Mouse (Mus musculus): ENCODE measurements at regions not wholly inside any gene's neighbourhood (a gene's known extent, or its start where the extent isn't known, plus 50 kb on each side); places are given as distances from the start of the nearest gene placed in this dataset.

DNA sequence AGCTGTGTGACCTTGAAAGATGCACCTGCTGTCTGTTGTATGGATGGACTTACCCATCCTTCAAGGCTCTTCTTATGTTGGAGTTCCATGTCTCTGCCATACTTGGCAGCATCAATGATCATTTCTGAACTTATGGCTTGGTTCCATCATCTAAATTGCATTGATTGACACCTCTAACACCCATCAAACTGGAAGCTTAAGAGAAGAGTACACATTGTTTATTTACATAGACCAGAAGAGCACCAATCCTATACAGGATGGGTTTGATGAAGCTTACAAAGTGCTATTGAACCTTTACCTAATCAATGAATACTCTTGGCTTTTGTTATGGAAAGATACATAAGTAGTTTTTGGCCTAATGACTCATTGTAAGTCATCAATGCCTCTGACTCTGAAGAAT, 248.8 kb downstream of the Fam49a start:
- DNase-seq (ENCODE audit: low read depth, low spot score), result no peak

DNA sequence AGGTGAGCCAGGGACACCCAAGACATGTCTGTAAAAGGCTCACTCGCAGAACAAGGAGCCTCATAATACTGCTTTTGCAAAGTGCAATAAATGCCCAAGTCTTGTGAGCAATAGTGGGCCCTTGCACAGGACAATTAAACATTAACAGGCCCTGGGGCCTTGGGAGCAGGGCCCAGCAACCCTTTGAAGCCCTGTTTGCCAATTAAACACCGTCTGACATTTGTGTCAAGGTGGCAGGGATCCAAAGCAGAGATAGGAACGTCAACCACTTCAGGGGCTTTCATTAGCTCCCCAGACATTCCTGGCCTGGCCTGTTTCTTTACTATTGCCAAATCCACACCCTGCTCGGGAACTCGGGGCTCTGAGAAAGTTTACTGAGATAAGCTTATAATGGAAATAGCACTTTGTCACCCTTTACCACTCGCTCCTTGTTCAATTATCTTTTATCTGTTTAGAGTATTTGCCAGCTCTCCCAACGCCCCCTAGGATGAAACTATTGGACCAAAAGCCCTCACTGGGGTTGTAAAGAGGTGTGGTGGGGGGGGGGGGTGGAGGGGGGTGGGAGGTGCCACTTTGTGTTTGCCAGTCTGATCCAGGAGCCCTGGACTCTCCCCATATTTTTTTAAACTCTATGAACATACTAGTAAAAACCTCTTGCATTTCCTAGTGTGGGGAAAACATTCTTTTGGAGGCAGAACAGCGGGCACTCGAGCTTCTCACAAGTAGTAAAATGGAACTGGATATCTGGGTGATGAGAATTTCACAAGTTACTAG, 247.4 kb downstream of the Fam49a start:
- DNase-seq (ENCODE audit: low read depth, low spot score), result no peak

DNA sequence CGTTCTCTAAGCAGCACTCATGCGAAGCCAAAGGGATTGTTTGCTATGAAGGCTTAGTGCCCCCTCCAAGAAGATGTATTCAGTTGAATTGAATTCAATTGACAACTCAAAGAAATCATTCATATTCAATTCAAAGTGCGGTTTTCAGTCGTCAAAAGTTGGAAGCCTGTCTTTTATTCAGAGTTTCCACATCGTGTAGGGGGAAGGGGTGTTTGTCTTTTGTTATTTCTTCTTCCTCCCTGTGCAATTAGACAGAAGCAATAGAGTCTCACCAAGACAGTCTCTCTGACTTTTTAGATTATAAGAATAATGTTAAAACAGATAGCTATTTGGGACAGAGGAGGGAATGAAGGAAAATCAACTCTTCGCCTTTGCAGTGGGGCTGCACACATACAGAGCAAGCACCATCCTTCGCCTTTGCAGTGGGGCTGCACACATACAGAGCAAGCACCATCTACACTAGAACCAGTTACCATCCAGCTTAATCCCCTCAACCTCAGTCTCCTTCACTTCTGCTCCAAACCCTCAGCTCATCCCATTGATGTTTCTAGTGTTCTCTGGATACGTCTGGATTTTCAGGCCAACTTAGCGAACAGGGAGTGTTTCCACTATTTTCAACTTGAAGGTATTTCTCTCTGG, 246.7 kb downstream of the Fam49a start:
- no peak for DNase-seq (ENCODE audit: low read depth, low spot score)

GRCm38 (mm10) chr12:12506671-12507070, 244.7 kb downstream of the Fam49a start:
- no peak for DNase-seq (ENCODE audit: low read depth, low spot score)

- DNase-seq (ENCODE audit: low read depth, low spot score), result no peak
Measured at GRCm38 (mm10) chr12:12505590-12505989, 243.7 kb downstream of the Fam49a start.

DNA sequence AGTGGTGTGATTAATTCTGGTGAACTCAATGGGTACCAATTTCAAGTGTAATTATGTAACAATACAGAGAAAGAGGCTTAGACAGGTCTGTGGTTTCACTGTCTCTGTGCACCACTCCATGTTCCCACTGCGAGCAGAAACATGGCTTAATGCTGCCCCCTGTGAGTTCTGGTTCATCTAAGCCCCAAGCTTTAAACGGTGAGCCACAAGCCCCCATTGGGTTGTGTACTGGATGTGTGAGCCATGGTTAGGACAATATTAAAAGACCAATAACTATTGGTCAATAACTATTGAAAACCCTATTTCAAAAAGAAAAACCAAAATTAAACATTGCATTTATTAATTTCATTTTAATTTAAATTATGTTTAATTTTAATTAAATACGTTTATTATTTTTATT, 238.0 kb downstream of the Fam49a start:
- DNase-seq (ENCODE audit: low read depth, low spot score), result no peak

GRCm38 (mm10) chr12:12498621-12499020, 236.7 kb downstream of the Fam49a start:
- DNase-seq (ENCODE audit: low read depth, low spot score), result no peak

DNA sequence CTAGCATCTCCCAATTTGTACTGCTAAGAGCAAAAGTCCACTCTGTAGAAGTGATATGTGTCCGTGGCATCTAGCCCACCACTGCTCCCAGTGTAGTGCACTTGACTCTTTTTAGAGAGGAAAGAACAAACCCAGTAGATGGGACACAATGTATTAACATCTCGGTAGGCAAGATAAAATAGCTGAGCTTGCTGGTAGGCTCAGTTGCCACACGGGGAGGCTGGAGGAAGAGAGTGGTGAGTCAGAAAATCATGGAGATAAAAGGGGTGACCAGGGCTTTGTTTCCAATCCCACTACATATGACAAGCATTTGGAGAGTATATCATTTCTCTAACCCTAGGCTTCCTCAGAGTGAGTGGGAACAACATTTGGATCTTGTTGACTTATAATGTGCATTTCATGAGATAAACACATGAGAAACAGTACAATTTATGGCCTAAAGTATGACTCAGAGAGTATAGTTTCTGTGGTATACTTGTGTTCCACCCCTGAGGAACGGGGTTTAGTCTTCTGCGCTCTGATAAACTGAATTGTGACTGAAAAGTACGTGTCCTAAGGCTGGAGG, 235.4 kb downstream of the Fam49a start:
- no peak for DNase-seq (ENCODE audit: low read depth, low spot score)

DNA sequence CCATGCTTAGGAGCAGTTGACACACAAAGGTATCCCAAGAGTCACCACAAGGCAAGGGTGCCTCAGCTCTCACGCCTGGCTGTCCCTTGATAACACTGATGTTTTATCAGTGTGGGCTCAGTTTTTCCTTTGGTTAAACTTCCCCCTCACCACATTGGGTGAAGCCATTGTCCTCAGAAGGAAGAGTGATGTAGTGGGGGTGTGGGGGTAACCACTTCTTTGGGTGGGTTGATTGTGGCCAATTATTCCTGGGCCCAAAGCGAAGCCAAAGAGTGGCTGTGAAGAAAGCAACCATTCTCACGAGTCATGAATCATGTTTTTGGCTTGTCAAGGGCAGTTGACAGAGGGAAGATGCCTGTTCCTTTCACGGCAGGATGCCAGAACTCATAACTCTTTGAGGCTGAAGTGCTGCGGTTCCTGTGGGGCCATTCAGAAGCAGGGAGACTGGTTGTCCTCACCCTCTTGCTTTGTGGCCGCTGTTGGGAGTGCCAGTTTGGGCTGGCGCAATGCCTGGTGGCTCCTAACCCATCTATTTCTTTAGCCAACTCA, 234.7 kb downstream of the Fam49a start:
- DNase-seq (ENCODE audit: low read depth, low spot score), result no peak

DNA sequence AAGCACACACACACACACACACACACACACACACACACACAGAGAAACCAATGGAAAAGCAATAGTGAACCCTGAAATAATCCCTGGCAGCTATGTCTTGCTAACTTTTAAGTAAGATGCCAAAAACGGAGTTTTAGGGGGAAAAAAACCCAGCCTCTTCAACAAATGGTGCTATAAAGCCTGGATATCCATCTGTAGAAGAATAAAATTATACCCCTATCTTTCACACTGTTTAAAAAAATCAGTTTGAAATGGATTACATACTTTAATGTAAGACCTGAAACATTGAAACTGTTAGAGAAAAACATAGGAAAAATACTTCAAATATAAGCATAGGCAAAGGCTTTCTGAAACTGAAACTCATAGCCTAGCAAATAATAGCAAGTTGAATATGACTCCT, 228.2 kb downstream of the Fam49a start:
- DNase-seq (ENCODE audit: low read depth, low spot score), result no peak

GRCm38 (mm10) chr12:12488090-12488489, 226.2 kb downstream of the Fam49a start:
- DNase-seq (ENCODE audit: low read depth, low spot score), result no peak

DNA sequence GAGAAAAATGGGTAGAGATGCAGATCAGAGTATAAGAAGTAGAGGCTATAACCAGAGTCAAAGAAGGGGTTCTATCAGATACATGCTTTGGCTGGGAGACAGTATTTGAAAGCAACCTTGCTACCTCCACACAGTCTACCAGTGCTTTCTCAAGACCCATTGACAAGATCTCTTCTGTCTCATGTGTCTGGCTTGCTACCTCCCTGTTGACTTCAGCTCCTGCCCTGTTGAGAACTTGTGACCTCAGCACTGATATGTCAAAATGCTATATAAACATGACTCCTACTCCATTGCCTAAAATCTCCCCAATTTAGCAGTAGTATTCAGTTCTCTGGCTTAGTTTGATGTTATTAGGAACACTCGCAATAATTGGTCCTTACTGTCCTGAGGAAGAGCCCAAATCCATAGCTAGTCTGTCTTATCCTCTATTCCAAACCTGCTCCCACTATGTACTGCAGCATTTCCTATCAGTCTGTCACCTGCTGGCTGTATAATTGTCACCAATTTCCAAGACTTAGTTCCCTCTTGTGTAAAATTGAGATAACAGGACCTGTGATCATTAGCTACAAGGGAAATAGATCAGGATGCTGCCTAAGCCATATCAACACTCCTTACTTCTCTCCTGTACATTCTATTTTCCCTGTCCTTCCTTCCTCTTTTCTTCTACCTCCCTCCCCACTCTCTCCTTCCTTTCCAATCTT, 224.9 kb downstream of the Fam49a start:
- DNase-seq (ENCODE audit: low read depth, low spot score), result no peak

GRCm38 (mm10) chr12:12484921-12485680, 223.2 kb downstream of the Fam49a start:
- no peak for DNase-seq (ENCODE audit: low read depth, low spot score)

- no peak for DNase-seq (ENCODE audit: low read depth, low spot score)
Measured at GRCm38 (mm10) chr12:12480451-12480850, 218.5 kb downstream of the Fam49a start.

DNA sequence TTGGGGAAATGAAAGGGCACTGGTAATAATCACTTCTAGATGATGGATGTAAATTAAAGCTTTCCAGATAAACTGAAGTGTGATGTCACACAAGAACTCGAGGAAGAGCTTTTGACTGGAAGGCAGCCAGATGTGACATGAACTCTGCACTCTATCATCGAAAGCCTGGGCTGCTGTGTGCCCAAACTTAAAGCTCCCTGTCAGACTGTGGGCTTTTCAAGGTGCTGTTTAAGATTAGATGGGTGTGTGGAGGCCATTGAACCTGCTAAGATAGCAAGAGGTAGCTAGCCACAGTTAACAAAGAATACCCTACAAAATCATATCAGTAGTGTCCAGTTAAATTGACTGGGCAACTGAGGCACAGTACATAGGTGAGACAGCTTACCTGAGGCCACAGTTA, 190.1 kb downstream of the Fam49a start:
- no peak for DNase-seq (ENCODE audit: low read depth, low spot score)

DNA sequence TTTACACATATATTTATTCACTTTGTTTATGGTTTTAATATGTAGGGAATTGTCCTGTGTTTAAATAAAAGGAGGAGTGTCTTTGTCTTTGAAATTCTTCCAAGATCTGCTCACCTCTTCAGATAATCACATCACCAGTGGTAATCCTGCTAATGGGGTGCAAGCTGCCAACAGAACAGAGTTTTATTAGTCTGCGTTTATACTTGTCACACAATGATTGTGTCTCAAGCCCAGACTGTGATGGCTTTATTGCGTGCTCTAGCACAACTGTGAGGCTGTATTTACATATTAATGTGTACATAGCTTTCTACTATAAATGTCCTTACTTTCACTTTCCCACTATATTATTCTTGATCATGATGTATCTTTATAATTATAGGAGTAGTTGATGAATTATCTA, 184.8 kb downstream of the Fam49a start:
- no peak for DNase-seq (ENCODE audit: low read depth, low spot score)

DNA sequence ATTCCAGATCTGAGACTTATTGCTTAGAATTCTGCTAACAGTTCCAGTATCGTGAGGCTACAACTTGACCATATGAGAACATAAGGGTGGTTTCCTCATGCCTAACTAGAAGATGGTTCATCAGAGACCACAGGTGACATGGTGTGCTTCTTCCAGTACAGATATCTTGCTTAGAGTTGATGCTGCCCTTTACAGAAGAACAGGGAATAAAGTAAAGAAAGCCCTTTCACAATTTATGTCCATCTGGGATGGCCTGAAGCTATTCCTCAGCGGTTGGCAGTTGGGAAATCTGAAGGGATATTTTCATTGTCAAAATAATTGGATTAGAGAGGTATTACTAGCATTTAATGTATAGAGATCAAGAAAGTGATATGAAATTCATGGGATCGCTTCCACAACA, 184.3 kb downstream of the Fam49a start:
- DNase-seq (ENCODE audit: low read depth, low spot score), result no peak

DNA sequence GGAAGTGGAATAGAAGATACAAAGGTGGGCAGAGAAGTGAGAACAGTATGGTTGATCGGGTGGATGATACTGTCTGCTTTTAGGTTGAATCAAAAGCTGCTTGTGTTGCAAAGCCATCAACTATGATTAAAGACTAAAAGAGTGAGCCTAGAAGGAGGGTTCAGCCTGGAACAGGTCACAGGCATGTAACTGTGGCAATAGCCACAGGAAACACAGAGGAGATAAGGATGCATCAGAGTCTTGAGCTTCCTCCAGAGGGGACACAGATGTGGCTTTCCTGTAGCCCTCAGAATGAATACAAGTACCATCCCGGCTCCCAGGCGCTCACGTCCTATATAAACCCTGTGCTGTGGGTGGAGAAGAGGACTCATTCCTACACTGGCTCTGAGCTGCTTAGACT, 180.9 kb downstream of the Fam49a start:
- no peak for DNase-seq (ENCODE audit: low read depth, low spot score)

DNA sequence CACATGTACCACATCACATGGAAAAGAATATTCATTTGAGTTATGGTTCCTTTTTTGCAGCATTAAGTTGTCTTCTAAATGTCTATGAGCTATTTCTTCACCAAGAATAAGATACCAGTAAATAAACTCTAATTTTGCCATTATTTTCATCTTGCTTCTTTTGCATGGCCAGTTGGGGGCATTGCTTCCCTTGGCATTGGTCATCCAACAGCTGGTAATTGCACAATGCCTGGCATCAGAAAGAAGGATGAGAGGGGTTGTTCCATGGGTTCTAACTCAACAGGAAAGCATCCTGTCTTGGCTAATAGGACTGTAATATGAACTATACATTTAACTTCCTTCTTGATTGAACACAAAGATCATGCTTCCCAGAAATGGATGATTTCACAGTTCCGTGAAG, 174.4 kb downstream of the Fam49a start:
- no peak for DNase-seq (ENCODE audit: low read depth, low spot score)

DNA sequence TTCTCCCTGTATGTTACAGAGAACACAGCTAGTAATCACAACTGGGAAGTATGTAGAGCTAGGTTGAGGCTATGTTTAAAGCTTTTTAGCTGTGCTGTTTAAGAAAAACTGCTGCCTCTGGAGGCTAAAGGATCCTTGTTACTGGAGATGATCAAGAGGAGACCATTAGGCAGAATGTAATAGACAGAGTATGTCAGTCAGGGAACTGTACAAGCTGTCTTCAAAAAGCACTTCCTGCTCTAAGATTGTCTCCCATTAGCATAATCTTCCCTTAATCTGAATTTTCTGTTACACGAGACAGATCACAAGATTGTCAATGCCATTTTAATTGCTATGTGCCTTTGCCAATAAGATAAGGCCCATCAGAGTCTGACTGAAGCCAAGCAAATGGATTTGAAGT, 170.7 kb downstream of the Fam49a start:
- DNase-seq (ENCODE audit: low read depth, low spot score), result no peak
